Mouse (Mus musculus) forebrain, embryonic 13.5 days (tissue): ENCODE measurements around the gene Mxra8. TPM values are rescaled to one million over a fixed set of nuclear protein-coding genes. Genes with fewer than 3 reads are reported as not detected.
A peak's percentile ranks its signal among the peaks of the same experiment; 100 is the strongest.

Experiments
- ATAC-seq: fragments of 200-750 bp; cut with Nextera tagmentation; 2 replicates; pipeline ENCODE4 v1.8.0; 2017
- H3K27ac ChIP-seq: fragments of 300-500 bp; sonication (generic); 2 replicates; pipeline ENCODE4 v1.5.1; 2015; ENCODE audit warnings: inconsistent platforms, mild to moderate bottlenecking, moderate library complexity
- H3K27me3 ChIP-seq: fragments of 300-500 bp; sonication (generic); 2 replicates; pipeline ENCODE4 v1.6.1; 2015; ENCODE audit warnings: mild to moderate bottlenecking, inconsistent platforms
- H3K36me3 ChIP-seq: fragments of 300-500 bp; sonication (generic); 2 replicates; pipeline ENCODE4 v1.6.1; 2015; ENCODE audit warnings: mild to moderate bottlenecking, inconsistent platforms; ENCODE audit not compliant: poor library complexity, severe bottlenecking
- H3K4me1 ChIP-seq: fragments of 300-500 bp; sonication (generic); 2 replicates; pipeline ENCODE4 v1.6.1; 2015; ENCODE audit warnings: inconsistent platforms
- H3K4me2 ChIP-seq: fragments of 300-500 bp; sonication (generic); 2 replicates; pipeline ENCODE4 v1.6.1; 2015; ENCODE audit warnings: inconsistent platforms, mild to moderate bottlenecking, moderate library complexity
- H3K4me3 ChIP-seq: fragments of 300-500 bp; sonication (generic); 2 replicates; pipeline ENCODE4 v1.5.1; 2015; ENCODE audit warnings: mild to moderate bottlenecking, inconsistent platforms
- H3K9ac ChIP-seq: fragments of 300-500 bp; sonication (generic); 2 replicates; pipeline ENCODE4 v1.6.1; 2015; ENCODE audit warnings: mild to moderate bottlenecking, inconsistent platforms
- H3K9me3 ChIP-seq: fragments of 300-500 bp; sonication (generic); replicated peaks from 2 replicates; pipeline ENCODE4 v1.6.1; 2016; ENCODE audit warnings: inconsistent platforms
- WGBS: fragments of 180-500 bp; shearing (Covaris S2); methylation state at CpG from one replicate; pipeline ENCODE4 v1.1.7; 2015; 5-methylcytosine and 5-hydroxymethylcytosine counted together
- microRNA-seq: library from miRNA; unstranded; fragments of <30 nt; microRNA quantifications from one replicate; pipeline ENCODE4, GENCODE M21; 2016
- polyA plus RNA-seq: library from polyadenylated mRNA; unstranded; fragments of >200 nt; fragmentation: Nextera tagmentation; extraction: Ambion mirVana; gene quantifications from 2 replicates; pipeline ENCODE4 v1.2.1, GENCODE M21; 2015

Gene Mxra8
- polyA plus RNA-seq, 1 experiment from 2014 or later = 15.6 TPM

DNA sequence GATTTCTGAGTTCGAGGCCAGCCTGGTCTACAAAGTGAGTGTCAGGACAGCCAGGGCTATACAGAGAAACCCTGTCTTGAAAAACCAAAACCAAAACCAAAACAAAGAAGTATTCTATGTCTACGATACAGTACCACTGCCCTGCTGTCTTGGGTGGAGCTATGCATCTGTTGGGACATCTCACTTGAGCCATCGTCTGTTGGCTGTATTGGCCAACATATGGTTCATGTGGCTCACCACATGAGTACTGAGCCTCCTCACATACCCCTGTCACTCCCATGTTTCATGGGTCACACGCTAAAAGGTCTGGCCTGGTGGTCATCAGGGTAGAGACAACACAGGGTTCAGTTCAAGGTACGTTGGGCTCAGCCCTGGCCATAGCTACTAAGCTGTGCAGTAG lies 46.9 kb downstream of the Mxra8 start:
- no peak overlapping the region for H3K4me2 ChIP-seq
- peaks cover 21% of the 10 kb centered on the region for H3K4me1 ChIP-seq
- ATAC-seq = no peak
- peaks cover 60% of the 10 kb centered on the region for H3K36me3 ChIP-seq
- no peaks in the 10 kb centered on the region for H3K9me3 ChIP-seq
- no peak overlapping the region for H3K27ac ChIP-seq
- WGBS = 93% methylated on average over 5 of the region's 5 CpGs
- no peak overlapping the region for H3K4me3 ChIP-seq
- H3K9ac ChIP-seq = no peak overlapping the region
- H3K27me3 ChIP-seq = no peaks in the 10 kb centered on the region

DNA sequence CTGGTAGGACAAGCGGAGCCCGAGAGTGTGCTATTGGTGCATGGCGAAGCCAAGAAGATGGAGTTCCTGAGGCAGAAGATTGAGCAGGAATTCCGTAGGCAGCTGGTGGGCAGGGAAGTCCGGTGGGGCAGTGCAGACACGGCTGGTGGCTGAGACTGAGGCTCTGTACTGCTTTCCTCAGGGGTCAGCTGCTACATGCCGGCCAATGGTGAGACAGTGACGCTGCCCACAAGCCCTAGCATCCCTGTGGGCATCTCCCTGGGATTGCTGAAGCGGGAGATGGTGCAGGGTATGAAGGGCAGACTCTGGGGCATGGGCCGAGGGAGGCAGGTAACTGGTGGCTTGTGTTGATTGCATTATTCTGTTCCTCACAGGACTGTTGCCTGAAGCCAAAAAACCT lies 48.2 kb downstream of the Mxra8 start:
- H3K36me3 ChIP-seq = peaks cover 58% of the 10 kb centered on the region
- H3K27ac ChIP-seq = no peak overlapping the region
- 89% methylated on average over 10 of the region's 10 CpGs for WGBS
- no peak for ATAC-seq
- H3K4me1 ChIP-seq = peaks cover 22% of the 10 kb centered on the region
- H3K9me3 ChIP-seq = no peaks in the 10 kb centered on the region
- H3K9ac ChIP-seq = no peak overlapping the region
- H3K4me3 ChIP-seq = no peak overlapping the region
- no peaks in the 10 kb centered on the region for H3K27me3 ChIP-seq
- H3K4me2 ChIP-seq = no peak overlapping the region

DNA sequence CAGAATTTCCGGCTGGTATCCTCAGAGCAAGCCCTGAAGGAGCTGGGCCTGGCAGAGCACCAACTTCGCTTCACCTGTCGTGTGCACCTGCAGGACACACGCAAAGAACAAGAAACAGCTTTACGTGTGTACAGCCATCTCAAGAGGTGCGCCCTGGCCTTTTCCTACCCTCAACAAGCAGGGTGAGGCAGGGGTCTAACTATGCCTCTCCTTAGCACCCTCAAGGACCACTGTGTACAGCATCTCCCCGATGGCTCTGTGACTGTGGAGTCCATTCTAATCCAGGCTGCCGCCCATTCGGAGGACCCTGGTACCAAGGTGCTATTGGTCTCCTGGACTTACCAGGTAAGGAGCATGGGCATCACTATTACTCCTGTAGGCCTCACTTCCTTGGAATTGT lies 48.7 kb downstream of the Mxra8 start:
- Histone ChIP-seq H3K4me3 (0 out of 2 replicates have a peak overlapping the region, but pooled peaks have one; percentile 0), H3K4me1 (peaks cover 27% of the 10 kb centered on the region), H3K9me3 (no peaks in the 10 kb centered on the region), H3K4me2 (no peak overlapping the region), H3K9ac (no peak overlapping the region), H3K36me3 (peaks cover 54% of the 10 kb centered on the region), H3K27me3 (no peaks in the 10 kb centered on the region), H3K27ac (no peak overlapping the region)
- ATAC-seq = no peak
- WGBS = 94% methylated on average over 9 of the region's 9 CpGs

DNA sequence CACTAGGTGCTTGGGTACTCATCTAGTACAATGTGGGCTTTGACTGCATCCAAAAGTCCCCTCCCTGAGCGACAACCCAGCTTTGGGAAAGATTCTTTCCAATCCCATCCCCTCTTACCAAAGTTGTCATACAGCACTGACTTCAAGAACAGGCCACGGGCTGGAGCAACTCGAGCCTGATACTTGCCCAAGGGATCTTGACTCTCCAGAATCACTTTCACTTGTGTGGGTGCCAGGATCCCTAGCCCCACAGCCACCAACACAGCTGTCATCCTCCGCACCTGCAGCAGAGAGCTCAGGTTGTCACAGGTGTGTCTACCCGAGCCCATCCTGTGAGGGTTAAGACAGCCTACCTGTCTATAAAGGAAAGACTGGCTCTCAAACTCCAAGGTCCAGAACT lies 49.8 kb downstream of the Mxra8 start:
- H3K4me3 ChIP-seq = no peak overlapping the region
- peaks cover 39% of the 10 kb centered on the region for H3K4me1 ChIP-seq
- H3K4me2 ChIP-seq = no peak overlapping the region
- no peak overlapping the region for H3K9ac ChIP-seq
- H3K27ac ChIP-seq = no peak overlapping the region
- no peak for ATAC-seq
- WGBS = 81% methylated on average over 5 of the region's 5 CpGs
- peaks cover 54% of the 10 kb centered on the region for H3K36me3 ChIP-seq
- no peaks in the 10 kb centered on the region for H3K9me3 ChIP-seq
- no peaks in the 10 kb centered on the region for H3K27me3 ChIP-seq

DNA sequence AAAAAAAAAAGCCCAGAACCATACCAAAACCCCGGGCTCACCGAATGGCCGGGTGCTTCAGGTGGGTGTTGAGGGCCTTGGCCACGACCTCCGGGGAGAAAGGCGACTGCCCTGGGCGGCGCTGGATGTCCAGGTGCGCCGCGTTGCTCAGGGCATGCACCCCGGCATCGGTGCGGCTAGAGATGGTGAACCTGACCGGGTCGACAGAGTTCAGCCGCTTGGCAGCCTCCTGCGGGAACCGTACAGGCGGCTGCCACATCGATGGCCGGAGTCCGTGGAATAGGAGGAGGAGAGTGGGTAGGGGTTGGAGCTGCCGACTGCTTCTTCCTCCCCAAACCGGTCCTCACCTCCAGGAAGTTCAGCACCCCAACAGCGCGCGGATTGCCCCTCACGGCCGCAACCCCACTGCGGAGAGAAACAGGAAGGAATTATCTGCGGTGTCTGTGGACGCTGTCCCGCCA lies 51.6 kb downstream of the Mxra8 start:
- Histone ChIP-seq H3K36me3 (peaks cover 44% of the 10 kb centered on the region), H3K27ac (no peak overlapping the region), H3K9ac (peak overlapping the region; percentile 94), H3K27me3 (no peaks in the 10 kb centered on the region), H3K4me2 (peak overlapping the region; percentile 99), H3K4me3 (peak overlapping the region; percentile 96), H3K4me1 (peaks cover 54% of the 10 kb centered on the region), H3K9me3 (no peaks in the 10 kb centered on the region)
- ATAC-seq = no peak
- WGBS = 2% methylated on average over 34 of the region's 34 CpGs

DNA sequence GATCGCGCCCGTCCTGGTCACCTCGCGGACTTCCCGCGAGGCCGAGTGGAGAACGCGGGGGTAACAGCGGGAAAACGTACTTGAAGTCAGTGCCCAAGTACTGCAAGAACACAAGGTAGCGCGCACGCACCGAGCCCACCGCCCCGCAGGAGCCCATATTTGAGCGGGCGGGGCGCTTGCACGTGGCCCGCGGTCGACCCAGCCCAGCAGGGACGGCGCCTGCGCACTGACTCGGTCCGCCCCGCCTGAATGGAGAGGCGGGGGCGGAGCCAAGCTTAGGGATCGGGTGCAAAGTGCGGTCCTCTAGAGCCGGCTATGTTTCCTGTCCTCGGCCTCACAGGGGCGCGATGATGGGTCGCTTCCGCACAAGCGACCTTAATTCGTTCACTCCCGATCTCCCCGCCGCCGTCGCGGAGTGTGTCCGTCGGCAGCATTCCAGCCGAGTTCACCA lies 52.1 kb downstream of the Mxra8 start, which contains the start of the genes Pusl1 and Acap3:
Gene Pusl1, minus strand, starts transcription at position 231 of the 451 bp plus-strand sequence.
Gene Acap3, plus strand, starts transcription at position 272 of the 451 bp plus-strand sequence.
- peaks cover 54% of the 10 kb centered on the region for H3K4me1 ChIP-seq
- H3K9ac ChIP-seq = peak within 1 kb of the TSS; percentile 94
- H3K36me3 ChIP-seq = peaks cover 44% of the 10 kb centered on the region
- peak; percentile 90 for ATAC-seq
- peak within 1 kb of the TSS; percentile 99 for H3K4me2 ChIP-seq
- under 1% methylated on average over 52 of the region's 52 CpGs for WGBS
- peak within 1 kb of the TSS; percentile 99 for H3K27ac ChIP-seq
- H3K27me3 ChIP-seq = no peaks in the 10 kb centered on the region
- H3K4me3 ChIP-seq = peak within 1 kb of the TSS; percentile 96
- H3K9me3 ChIP-seq = no peaks in the 10 kb centered on the region

DNA sequence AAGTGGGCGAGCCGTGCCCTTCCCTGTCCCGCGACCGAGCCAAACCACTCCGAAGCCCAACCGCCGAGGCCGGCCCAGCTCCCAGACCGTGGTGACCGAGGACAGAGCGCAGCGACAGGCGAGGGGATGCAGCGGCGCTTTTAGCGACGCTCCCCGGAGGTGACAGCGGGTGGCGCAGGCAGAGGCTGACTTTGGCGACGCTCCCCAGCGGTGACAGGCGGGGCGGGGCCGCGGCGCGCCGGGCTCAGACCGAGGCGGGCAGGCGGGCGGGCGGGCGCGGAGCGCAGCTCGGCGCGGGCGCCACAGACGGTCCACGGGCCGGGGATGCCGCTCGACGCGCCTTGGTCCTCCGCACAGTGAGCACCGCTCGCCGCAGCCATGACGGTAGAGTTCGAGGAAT lies 52.5 kb downstream of the Mxra8 start:
- Histone ChIP-seq H3K9me3 (no peaks in the 10 kb centered on the region), H3K27ac (peak overlapping the region; percentile 99), H3K9ac (peak overlapping the region; percentile 94), H3K4me2 (peak overlapping the region; percentile 99), H3K27me3 (no peaks in the 10 kb centered on the region), H3K36me3 (peaks cover 44% of the 10 kb centered on the region), H3K4me1 (peaks cover 54% of the 10 kb centered on the region), H3K4me3 (peak overlapping the region; percentile 96)
- ATAC-seq = peak; percentile 93
- WGBS = under 1% methylated on average over 56 of the region's 56 CpGs

DNA sequence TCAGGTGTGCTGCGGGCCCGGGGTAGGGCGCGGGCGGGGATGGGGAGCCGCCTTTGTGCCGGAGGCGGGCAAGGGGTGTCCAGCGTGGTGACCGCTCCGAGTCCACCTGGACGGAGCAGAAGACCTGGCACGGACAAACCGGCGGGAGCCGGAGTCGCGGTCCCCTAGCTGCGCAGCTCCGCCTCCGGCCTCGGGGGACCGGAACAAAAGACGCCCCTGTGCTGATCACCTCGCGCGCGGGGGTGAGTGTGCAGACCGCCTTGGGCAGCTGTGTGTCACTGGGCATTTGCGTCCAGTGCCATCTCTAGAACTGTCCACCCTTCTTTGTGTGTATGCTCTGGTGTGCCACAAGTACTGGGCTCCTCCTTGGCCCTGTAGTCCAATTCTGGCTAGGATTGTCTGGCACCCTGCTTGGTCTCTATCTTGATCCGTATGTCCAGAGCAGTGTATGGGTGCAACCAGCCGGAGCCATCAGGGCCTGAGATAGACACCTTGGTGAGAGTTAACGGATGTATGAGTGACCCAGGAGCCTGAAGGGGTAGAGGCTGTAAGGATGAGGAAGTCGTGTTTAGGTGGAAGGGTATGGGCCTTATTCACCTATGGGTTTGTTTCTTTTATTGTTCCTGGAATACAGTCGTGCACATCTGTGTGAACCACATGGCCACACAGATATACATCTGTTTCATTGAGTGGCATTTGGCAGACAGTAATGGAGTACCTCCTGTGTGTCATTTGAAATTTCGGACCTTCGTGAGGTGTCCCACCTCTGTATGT lies 53.1 kb downstream of the Mxra8 start:
- Histone ChIP-seq H3K27ac (peak overlapping the region; percentile 99), H3K4me1 (peaks cover 54% of the 10 kb centered on the region), H3K4me3 (peak overlapping the region; percentile 96), H3K36me3 (peaks cover 40% of the 10 kb centered on the region), H3K9ac (peak overlapping the region; percentile 94), H3K9me3 (no peaks in the 10 kb centered on the region), H3K4me2 (peak overlapping the region; percentile 99), H3K27me3 (no peaks in the 10 kb centered on the region)
- WGBS = 5% methylated on average over 36 of the region's 37 CpGs
- peak; percentile 34; the same call in 1 of the 2 replicates for ATAC-seq

DNA sequence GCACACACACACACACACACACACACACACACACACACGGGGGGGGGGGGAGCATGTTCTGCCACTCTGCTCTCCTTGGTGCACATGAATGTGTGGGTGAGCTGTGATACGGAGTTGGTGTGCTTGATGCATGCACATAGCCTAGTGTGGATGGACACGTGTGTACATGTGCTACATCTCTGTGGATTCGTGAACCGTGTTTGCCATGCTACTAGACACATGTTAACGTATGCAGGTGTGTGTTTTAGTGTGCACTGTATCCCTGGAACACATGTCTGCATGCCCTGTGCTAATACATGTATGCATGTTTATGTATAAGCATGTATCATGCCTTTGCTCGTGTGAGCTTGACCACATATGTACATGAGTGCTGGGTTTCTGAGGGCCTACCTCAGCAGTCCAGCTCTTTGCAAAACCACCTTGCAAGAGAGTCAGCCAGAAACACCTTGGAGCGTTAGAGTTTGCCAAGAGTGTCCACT lies 53.8 kb downstream of the Mxra8 start:
- Histone ChIP-seq H3K4me3 (peak overlapping the region; percentile 96), H3K27ac (no peak overlapping the region), H3K27me3 (no peaks in the 10 kb centered on the region), H3K4me2 (peak overlapping the region; percentile 99), H3K4me1 (peaks cover 54% of the 10 kb centered on the region), H3K9ac (peak overlapping the region; percentile 94), H3K36me3 (peaks cover 39% of the 10 kb centered on the region), H3K9me3 (no peaks in the 10 kb centered on the region)
- 64% methylated on average over 8 of the region's 8 CpGs for WGBS
- ATAC-seq = no peak

Small RNAs within 50 kb of the gene (microRNA-seq; reads per million reads assigned to microRNA genes)
- gene Gm27743 = not detected

Other genes starting within 250 kb of the Mxra8 start
- gene Slc35e2, start 238.3 kb upstream of the Mxra8 start, polyA plus RNA-seq = 10.6 and 10.7 TPM in 2 replicates
- 75.5 and 77.9 TPM in 2 replicates for gene Cdk11b, start 214.8 kb upstream of the Mxra8 start, polyA plus RNA-seq
- not detected in 2 replicates for gene Gm10563, start 194.3 kb upstream of the Mxra8 start, polyA plus RNA-seq
- gene Mmp23, start 186.3 kb upstream of the Mxra8 start, polyA plus RNA-seq = 1.6 and 2.1 TPM in 2 replicates
- gene Mib2, start 170.5 kb upstream of the Mxra8 start, polyA plus RNA-seq = 29.8 and 35.2 TPM in 2 replicates
- gene Fndc10, start 145.3 kb upstream of the Mxra8 start, polyA plus RNA-seq = 1.9 and 2.3 TPM in 2 replicates
- gene Ssu72, start 134.9 kb upstream of the Mxra8 start, polyA plus RNA-seq = 160 and 162 TPM in 2 replicates
- 1.9 and 2.4 TPM in 2 replicates for gene Tmem240, start 104.9 kb upstream of the Mxra8 start, polyA plus RNA-seq
- gene Atad3a, start 78.6 kb upstream of the Mxra8 start, polyA plus RNA-seq = 79.2 and 93.3 TPM in 2 replicates
- gene Vwa1, start 65.0 kb upstream of the Mxra8 start, polyA plus RNA-seq = 15.1 and 15.3 TPM in 2 replicates
- gene Tmem88b, start 53.8 kb upstream of the Mxra8 start, polyA plus RNA-seq = 0.20 and 0.45 TPM in 2 replicates
- 0.18 TPM in 1 of 2 replicates, not detected in the other for gene Ankrd65, start 49.2 kb upstream of the Mxra8 start, polyA plus RNA-seq
- gene Mrpl20, start 36.8 kb upstream of the Mxra8 start, polyA plus RNA-seq = 251 and 266 TPM in 2 replicates
- gene Ccnl2, start 27.2 kb upstream of the Mxra8 start, polyA plus RNA-seq = 166 and 179 TPM in 2 replicates
- gene Aurkaip1, start 8.4 kb upstream of the Mxra8 start, polyA plus RNA-seq = 147 and 151 TPM in 2 replicates
- 7.2 and 7.6 TPM in 2 replicates for gene Dvl1, start 7.7 kb downstream of the Mxra8 start, polyA plus RNA-seq
- gene Tas1r3, start 23.7 kb downstream of the Mxra8 start, polyA plus RNA-seq = 0.58 and 0.72 TPM in 2 replicates
- gene Cptp, start 29.8 kb downstream of the Mxra8 start, polyA plus RNA-seq = 19.1 and 22.3 TPM in 2 replicates
- 96.2 and 106 TPM in 2 replicates for gene Ints11, start 29.9 kb downstream of the Mxra8 start, polyA plus RNA-seq
- gene Pusl1, start 52.1 kb downstream of the Mxra8 start, polyA plus RNA-seq = 46.5 and 54.2 TPM in 2 replicates
- gene Acap3, start 52.1 kb downstream of the Mxra8 start, polyA plus RNA-seq = 51.0 and 56.7 TPM in 2 replicates
- gene Ube2j2, start 104.2 kb downstream of the Mxra8 start, polyA plus RNA-seq = 131 and 136 TPM in 2 replicates
- gene C1qtnf12, start 122.6 kb downstream of the Mxra8 start, polyA plus RNA-seq = 7.0 and 10.1 TPM in 2 replicates
- gene B3galt6, start 153.0 kb downstream of the Mxra8 start, polyA plus RNA-seq = 21.0 and 21.8 TPM in 2 replicates
- 113 and 118 TPM in 2 replicates for gene Sdf4, start 153.2 kb downstream of the Mxra8 start, polyA plus RNA-seq
- gene Tnfrsf4, start 174.2 kb downstream of the Mxra8 start, polyA plus RNA-seq = 0.63 and 1.1 TPM in 2 replicates
- 0.83 and 0.98 TPM in 2 replicates for gene Tnfrsf18, start 186.5 kb downstream of the Mxra8 start, polyA plus RNA-seq
- gene Ttll10, start 219.7 kb downstream of the Mxra8 start, polyA plus RNA-seq = not detected in 2 replicates